Mouse (Mus musculus): ENCODE measurements around the gene Wnt8b.

Wnt8b gene

DNA sequence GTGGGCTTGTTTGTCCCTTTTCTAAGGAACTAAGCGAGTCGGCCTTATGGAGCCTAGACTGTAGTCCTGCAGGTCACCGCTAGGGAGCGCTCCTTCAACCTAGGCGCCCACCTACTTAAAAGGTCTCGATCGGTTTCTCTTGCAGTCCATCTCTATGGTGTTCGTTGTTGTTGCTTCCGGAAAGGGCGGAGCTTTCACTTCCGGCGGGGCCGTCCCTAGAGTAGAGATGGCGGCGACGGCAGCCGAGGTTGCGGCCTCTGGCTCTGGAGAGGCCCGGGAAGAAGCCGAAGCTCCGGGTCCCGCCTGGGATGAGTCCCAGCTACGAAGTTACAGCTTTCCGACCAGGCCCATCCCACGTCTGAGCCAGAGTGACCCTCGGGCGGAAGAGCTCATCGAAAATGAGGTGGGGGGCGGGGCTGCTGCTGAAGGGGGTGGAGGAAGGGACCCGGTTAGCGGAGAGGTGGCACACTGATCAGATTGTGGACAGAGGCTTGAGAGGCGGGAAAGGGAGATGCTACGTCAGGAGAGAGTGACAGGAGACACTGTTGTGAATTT, 69.5 kb downstream of the Wnt8b start, which contains the start of gene Hif1an:
Gene Hif1an (plus strand): TSS at position 199 of the 555 bp plus-strand sequence.
- peak; percentile 90 for DNase-seq (ENCODE audit: low spot score in 2 of 2)

All from frontal cortex, postnatal 14 days (tissue).